Mouse (Mus musculus): ENCODE data around the gene Gm14434. TPM values are rescaled to one million over a fixed set of nuclear protein-coding genes. Genes with fewer than 3 reads are reported as not detected.

Gm14434 gene
- polyA plus RNA-seq (2017; shearing (Covaris generic)): not detected

DNA sequence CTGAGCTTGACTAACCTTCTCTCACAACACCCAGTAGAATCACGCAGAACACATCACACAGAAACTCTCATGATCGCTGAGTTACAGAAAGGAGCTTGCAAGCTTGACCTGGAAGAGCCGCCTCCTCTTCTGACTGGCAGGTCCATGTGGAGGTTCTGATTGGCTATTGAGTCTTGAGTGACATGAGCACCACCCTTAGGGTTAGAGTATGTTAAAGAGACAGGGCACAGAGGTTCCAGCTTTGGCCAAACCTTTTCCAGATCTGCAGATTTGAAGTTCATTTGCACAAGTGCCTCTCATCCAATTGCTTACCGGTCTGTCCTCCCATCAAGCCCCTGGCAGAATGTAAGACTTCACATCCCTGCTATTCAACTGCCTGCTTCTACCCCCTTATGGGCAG is at the start of gene Gm14434:
Gm14434 (minus strand) TSS at position 101 of the 400 bp plus-strand sequence.

DNA sequence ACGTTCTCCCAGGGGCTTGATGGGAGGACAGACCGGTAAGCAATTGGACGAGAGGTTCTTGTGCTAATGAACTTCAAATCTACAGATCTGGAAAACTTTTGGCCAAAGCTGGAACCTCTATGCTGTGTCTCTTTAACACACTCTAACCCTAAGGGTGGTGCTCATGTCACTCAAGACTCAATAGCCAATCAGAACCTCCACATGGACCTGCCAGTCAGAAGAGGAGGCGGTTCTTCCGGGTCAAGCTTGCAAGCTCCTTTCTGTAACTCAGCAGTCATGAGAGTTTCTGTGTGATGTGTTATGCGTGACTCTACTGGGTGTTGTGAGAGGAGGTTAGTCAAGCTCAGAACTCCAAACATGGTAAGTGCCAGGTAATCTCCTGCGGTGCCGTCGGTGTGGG is 34.2 kb upstream of the Gm14434 start, which contains the start of gene Zfp967:
Zfp967 (plus strand) TSS at position 301 of the 400 bp plus-strand sequence.

DNA sequence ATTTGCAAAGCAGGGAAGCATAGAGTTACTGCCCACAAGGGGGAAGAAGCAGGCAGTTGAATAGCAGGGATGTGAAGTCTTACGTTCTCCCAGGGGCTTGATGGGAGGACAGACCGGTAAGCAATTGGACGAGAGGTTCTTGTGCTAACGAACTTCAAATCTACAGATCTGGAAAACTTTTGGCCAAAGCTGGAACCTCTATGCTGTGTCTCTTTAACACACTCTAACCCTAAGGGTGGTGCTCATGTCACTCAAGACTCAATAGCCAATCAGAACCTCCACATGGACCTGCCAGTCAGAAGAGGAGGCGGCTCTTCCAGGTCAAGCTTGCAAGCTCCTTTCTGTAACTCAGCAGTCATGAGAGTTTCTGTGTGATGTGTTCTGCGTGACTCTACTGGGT is 63.3 kb downstream of the Gm14434 start, which contains the start of gene Gm14435:
Gm14435 (plus strand) TSS at position 301 of the 400 bp plus-strand sequence.

Other genes starting within 250 kb of the Gm14434 start
- gene Gm11009, start 167.3 kb downstream of the Gm14434 start, polyA plus RNA-seq (2017; shearing (Covaris generic)): not detected
- gene Gm14435, start 63.2 kb downstream of the Gm14434 start, polyA plus RNA-seq (2017; shearing (Covaris generic)): 5.5 TPM
- gene Zfp967, start 34.3 kb upstream of the Gm14434 start, polyA plus RNA-seq (2017; shearing (Covaris generic)): not detected
- 1.7 TPM for gene Gm14308, start 149.6 kb upstream of the Gm14434 start, polyA plus RNA-seq (2017; shearing (Covaris generic))
- 3.8 TPM for gene Zfp973, start 183.7 kb upstream of the Gm14434 start, polyA plus RNA-seq (2017; shearing (Covaris generic))
- gene Gm14305, start 221.5 kb upstream of the Gm14434 start, polyA plus RNA-seq (2017; shearing (Covaris generic)): 2.7 TPM